Mouse (Mus musculus): ENCODE measurements around the gene H2-M3.

DNA sequence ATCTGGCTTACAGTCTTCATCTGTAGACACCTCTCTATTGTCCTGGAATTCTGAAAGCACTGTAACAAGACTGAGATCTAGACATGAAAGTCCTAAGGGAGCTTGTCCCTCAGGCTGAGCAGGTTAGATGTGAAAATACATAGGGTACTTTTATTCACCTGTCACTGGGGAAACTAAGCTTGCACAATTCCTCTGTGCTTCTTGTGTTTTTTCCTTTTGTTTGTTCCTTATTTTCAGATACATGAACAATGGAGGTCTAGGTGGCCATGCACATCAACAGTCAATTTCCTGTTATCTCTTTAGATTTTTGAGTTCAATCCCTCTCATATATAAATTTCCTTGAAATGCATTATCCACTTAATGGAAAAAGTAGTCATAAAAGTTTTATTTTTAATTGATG lies 46.9 kb downstream of the H2-M3 start, which contains the start of gene Olfr102:
- TF ChIP-seq CTCF (IDR thresholded peaks at IDR 0.05; ENCODE audit: control insufficient read depth, insufficient read depth, low read length): no peak
- no peak for TF ChIP-seq POLR2A (IDR thresholded peaks at IDR 0.05; ENCODE audit: borderline replicate concordance, control insufficient read depth, low read depth, low read length)
